Mouse (Mus musculus) CD4-positive, CD25-positive, alpha-beta regulatory T cell, adult 4 months (primary cell): Measurements from ENCODE around the gene Slc12a5. TPM values are rescaled to one million over a fixed set of nuclear protein-coding genes. Genes with fewer than 3 reads are reported as not detected.

Experiments used
- ATAC-seq: one replicate; pipeline ENCODE4 v1.8.0; 2017
- polyA plus RNA-seq, 2 experiments: library from polyadenylated mRNA; unstranded; fragments of 100-300 nt; shearing (Covaris generic); gene quantifications; one replicate each; pipeline ENCODE4 v1.2.1; 2017

The Slc12a5 gene
- under 1 TPM in 1 of 2 experiments, not detected in 1; 0.31 TPM for polyA plus RNA-seq

DNA sequence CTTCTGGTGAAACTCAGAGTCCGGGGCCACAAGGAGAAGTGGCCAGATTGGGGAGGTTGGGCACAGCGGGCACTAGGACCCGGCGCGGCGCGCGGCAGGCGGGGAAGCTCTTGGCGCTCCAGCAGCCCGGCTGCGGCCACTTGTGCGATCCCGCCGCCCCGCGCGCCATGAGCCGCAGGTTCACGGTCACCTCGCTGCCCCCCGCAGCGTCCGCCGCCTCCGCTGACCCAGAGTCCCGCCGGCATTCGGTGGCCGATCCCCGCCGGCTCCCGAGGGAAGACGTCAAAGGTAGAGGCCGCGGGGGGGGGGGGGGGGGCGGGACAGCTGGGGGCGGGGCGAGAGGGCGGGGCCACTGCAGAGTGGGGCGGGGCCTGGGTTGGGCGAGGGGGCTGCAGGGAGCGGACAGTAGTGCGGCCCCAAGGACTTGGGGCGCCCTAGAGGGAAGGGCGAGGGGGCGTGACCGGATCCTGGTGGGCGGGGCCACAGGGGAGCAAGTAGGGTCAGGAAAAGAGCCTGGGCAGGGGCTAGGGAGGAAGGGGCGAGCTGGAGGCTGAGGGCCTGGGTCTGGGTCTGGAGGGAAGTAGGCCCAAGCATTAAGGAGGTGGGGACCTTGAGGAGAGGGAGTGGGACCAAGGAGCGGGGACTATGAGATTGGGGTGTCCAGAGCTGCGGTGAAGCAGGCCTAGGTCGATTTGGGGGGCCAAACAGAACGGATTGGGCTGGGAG lies at the start of gene Slc12a5:
Slc12a5 (plus strand) TSS at position 87 of the 726 bp plus-strand sequence.
- no peak for ATAC-seq

GRCm38 (mm10) chr2:164911086-164912048 lies 49.2 kb upstream of the Slc12a5 start, which contains the start of gene Zfp335:
Zfp335 (minus strand) TSS chr2:164911757.
- ATAC-seq = peak; percentile 59

DNA sequence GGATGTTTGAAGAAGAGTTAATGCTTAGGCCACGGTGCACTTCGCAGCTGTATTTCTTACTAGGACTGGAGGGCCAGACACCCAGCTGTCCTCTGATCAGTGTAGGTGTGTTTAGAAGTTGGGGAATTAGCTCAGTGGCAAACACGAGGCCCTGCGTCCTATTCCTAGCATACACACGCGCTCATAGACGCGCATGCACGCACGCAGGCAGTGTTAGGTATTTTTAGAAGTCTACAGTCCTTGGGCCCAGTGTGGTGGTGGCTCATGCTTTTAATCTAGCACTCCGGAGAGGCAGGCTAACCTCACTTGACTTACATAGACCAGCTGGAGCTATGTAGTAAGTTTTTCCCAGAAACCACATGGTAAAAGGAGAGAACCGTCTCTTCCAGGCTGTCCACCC lies 48.5 kb upstream of the Slc12a5 start:
- peak; percentile 48 for ATAC-seq

GRCm38 (mm10) chr2:164912749-164913427 lies 47.7 kb upstream of the Slc12a5 start:
- no peak for ATAC-seq

DNA sequence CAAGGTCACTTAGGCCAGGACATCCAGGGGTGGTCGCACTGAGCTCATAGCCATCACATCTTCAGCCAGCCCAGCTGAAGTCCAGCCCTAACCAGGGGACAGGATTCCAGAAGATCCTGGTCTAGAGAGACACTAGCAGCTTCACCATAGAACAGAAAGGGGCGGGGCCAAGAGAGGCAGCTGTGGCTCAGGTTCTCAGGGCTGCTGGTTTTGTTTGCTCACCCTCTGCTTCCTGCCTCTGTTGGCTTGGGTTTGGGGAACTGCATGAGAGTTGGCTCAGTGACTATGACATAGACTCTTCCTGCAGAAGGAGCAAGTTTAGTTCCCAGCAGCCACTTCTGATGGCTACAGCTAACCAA lies 47.2 kb upstream of the Slc12a5 start:
- ATAC-seq = peak; percentile 69

GRCm38 (mm10) chr2:164916820-164917219 lies 43.8 kb upstream of the Slc12a5 start:
- no peak for ATAC-seq

- no peak for ATAC-seq
These were observed 43.2 kb upstream of the Slc12a5 start for GRCm38 (mm10) chr2:164917371-164917770.

DNA sequence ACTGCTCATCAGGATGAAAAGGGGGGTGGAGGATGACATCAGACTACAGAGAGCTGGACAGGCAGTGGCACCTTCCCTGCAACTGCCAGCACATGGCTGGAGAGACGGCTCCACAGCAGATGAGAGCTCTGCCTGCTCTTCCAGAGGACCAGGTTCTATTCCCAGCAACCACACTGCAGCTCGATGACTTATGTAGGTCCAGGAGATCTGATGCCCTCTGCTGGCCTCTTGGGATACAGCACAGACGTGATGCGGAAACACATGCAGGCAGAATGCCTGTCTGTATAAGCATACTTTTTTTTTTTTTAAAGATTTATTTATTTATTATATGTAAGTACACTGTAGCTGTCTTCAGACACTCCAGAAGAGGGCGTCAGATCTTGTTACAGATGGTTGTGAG lies 42.3 kb upstream of the Slc12a5 start:
- no peak for ATAC-seq

- ATAC-seq = no peak
These were observed 38.6 kb upstream of the Slc12a5 start for GRCm38 (mm10) chr2:164921984-164922383.

GRCm38 (mm10) chr2:164923291-164923690 lies 37.3 kb upstream of the Slc12a5 start:
- ATAC-seq = no peak

DNA sequence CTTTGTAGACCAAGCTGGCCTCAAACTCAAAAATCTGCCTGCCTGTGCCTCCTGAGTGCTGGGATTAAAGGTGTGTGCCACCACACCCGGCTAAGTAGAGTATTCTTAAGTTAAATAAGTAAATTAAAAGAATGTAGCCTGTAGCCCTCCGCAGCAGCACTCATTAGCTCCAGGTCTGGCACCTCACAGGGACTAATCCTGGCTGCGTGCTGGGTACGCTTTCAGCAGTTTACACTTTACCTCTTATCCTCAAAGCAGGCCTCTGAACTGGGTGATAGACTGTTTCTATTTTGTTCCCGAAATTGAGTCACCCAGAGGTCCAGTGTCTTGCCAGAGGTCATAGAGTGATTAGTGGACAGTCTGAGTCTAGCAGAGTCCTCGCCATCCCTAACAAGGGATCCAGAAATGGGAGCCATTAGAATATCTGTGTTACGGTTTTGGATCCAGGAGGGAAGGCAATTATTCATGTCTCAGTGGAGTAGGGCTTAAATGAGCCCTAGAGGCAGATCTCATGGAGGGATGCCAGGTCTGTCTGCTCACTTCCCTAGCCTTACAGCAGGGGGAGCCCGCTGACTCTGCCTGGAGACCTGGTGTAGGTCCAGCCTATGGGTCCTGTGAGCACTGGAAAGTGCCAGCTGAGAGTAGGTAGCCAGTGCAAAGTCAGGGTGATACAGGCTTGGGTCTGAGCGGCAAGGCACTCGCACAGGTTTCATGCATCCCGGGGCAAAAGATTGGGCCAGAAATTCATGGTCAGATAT lies 36.3 kb upstream of the Slc12a5 start:
- ATAC-seq = peak; percentile 92

GRCm38 (mm10) chr2:164930706-164931581 lies 29.7 kb upstream of the Slc12a5 start:
- no peak for ATAC-seq

DNA sequence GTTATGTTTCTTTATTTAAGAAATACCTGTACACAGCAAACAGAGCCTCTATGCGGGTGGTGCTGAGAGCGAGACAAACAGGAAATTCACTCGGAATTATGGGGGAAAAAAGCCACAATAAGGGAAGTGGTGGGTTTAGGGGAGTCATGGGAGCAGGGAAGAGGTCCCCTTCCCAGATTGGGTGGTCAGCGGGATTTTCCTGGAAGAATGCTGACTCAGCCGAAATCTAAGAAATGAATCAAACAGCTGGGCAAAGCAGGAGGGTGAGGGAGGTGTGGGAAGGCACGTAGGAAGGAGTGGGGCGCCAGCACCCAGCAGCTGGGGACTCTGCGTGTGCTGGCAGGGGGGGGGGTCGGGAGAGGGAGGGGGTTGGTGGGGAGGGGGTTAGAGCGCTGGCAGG lies 27.1 kb upstream of the Slc12a5 start:
- ATAC-seq = no peak

DNA sequence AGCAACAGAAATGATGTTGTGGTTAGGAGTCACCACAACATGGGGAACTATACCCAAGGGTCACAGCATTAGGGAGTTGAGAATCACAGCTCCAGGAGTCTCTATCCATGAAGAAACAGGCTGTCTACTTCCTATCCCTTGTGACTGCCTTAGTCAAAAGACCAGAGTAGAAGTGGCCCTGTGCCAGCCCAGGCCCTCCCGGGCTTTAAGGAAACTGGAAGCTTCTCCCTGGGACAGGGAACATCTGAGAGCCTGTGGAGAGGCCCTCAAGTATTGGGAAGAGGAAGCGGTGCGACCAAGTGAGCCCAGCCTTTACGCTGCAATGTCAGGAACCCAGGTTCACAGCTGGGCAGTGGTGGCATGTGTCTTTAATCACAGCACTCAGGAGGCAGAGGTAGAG lies 24.6 kb upstream of the Slc12a5 start:
- ATAC-seq = no peak

DNA sequence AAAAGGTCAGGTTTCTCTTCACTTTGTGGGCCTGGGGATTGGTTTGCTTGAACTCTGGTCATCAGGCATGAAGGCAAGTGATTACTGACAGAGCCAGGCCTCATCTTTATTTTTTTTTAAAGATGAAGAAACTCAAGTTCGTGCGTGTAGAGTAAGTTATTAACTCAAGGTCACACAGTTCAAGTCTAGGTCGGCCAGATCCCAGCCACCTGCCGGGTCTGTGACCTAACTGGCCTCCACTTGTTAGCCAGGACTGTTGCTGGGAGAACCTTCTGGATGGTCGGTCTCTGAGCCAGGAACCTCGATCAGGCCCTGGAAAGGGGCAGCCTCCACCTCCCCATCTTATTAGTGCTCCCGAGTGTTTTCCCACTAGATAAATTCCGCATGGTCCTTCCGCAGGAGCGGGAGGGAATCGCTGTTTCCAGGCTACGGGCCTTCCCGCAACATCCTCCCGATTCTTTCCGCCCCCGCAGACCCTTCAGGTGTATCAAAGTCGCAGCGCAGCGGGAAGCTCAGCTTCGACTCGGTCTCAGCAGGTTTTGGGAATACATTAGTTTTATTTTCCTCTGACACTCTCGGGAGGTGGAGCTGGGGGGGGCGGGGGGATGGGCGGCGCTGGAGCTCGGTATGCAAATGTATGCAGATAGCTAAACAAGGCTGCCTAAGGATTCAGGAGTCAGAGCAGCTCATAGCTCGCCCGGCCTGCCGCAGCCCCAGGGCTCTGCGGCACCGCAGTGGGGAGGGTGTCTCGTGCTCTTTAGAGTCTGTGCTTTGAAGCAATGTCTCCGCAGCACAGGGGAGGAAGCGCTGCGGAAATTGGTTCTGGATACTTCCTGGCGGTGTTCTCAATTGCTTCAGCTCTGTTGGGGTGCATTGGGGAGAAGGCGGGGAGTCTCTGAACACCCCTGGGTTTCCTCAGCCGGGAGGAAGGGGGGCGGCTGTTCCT lies 22.2 kb upstream of the Slc12a5 start:
- peak; percentile 72 for ATAC-seq

GRCm38 (mm10) chr2:164939106-164939505 lies 21.5 kb upstream of the Slc12a5 start:
- no peak for ATAC-seq

DNA sequence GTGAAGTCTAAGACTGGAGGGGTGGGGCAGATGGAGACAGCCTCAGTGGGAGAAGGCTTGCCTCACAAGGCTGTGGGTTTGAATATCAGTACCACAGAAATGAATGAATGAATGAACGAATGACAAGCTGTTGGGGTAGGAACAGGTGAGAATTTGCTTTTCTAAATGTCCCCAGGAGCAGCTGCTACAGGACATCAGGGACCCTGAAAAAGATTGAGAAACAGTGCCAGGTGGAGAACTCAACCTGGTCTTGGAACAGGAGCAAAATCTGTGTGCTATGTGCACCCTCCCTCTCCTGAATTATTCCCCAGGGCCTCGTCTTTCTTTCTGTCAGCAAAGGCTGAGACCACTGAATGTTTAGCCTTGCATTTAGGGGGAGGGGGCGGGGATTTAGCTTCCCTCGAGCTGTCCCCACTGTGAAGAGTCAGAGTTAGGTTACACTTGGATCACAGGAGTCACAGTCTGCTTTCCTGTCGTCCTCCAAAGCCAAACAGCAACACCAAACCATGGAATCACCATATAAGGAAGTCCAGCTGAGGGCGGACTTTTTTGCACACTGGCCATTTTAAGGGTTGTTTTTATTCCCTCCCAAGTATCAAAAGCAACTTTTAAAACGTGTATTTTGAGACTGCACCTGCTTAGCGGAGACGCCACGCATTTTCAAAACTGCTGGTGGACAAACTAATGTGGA lies 20.3 kb upstream of the Slc12a5 start, which contains the start of gene Mmp9:
Mmp9 (plus strand) TSS at position 641 of the 691 bp plus-strand sequence.
- no peak for ATAC-seq

DNA sequence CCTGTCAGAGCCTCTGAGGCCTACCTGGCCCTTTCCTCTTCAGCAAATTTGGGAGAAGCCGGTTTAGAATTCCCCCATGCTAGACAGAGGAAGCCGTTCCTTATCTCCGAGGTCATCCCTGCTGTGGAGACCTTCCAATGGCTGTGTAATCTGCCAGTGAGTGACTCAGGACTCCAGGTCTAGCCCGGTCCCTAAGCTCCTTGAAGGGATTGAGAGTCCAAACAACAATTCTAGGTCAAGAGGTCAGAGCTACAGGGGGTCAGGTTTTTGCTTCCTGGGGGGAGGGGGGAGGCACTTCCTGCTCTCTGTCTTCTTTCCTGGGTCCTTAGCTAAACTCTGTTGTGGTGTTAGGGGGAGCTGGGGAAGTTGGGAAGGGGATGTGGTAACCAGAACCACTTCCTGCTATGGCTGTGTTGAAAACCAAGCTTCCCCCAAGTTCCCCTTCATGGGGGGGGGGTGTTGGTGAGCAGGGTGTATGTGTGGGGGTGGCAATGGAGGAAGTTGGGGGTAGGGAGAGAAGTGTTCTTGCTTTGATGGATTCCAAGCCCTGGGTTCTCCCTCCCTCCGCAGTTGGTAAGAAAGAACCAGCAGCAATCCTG lies 17.8 kb upstream of the Slc12a5 start:
- ATAC-seq = peak; percentile 82

DNA sequence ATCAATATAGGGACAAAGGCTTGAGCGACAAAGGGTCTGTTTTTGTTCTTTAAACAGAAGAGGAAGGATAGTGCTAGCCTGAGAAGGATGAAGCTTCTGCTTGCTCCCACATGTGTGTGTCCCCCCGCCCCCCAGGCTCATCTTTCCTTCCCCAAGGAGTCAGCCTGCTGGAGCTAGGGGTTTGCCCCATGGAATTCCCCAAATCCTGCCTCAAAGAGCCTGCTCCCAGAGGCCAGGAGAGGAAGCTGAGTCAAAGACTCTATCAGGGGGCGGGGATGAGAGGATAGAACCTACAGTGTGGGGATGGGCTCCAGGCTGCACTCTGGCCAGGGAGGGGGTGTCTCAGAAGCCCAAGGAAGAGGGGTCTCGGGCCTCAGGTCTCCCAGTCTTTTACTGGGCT lies 13.1 kb upstream of the Slc12a5 start:
- ATAC-seq = no peak
